Mouse (Mus musculus) left cerebral cortex, adult 2 months (tissue): Measurements from ENCODE around the gene Slc4a4. TPM values are rescaled to one million over a fixed set of nuclear protein-coding genes. Genes with fewer than 3 reads are reported as not detected.
A peak's percentile ranks its signal among the peaks of the same experiment; 100 is the strongest.
"Not testable (repeated sequence)": the region's sequence is repeated elsewhere in the genome, so short reads cannot be mapped to it uniquely, and the experiment has no call there.

Experiments used
- DNase-seq, 2 experiments: peaks; one replicate each; pipeline ENCODE4 v3.0.0; 2021 to 2022; ENCODE audit warnings: low spot score in 2 of 2, mixed read lengths in 1 of 2; ENCODE audit errors: extremely low spot score in 1 of 2
- H3K27ac ChIP-seq: fragments of 200-600 bp; 2 replicates; pipeline ENCODE4 v1.8.1; 2022
- H3K4me3 ChIP-seq: fragments of 200-600 bp; 2 replicates; pipeline ENCODE4 v1.8.1; 2022
- CTCF ChIP-seq: fragments of 200-600 bp; IDR thresholded peaks from 2 replicates; pipeline ENCODE4 v1.8.1; 2022; ENCODE audit warnings: antibody characterized with exemption, mild to moderate bottlenecking, moderate library complexity
- intact Hi-C: fragments of 180-260 bp; cut with DNase I; formaldehyde crosslinking; loops from one replicate; pipeline ENCODE4 v1.15.1; 2025
- total RNA-seq, 2 experiments: library from RNA; stranded (reverse); gene quantifications; 2 replicates each; pipeline ENCODE4 v1.2.3; 2021

Slc4a4 gene
- total RNA-seq, 2 experiments from 2014 or later: 104 to 119 TPM

DNA sequence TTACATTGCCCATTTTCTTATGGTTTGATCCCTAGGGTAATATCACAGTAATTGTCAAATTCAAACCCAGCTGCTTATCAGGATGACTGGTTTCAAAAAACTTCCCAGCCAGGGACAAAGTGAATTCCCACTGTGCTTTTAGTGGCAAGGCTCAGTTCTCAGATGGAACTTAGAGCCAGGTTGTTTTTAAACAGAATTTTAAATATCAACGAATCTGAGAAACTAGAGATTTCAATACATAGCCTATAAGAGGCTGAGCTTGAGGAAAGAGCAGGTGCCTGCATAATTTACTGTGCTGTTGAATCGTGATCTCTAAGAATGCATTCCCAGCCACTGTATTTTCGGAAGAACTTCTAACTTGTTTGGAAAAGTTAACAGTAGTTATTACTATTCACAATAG is 213.3 kb downstream of the Slc4a4 start:
- H3K27ac ChIP-seq: no peak overlapping the region
- no peak overlapping the region for H3K4me3 ChIP-seq
- intact Hi-C loops: no loop called here
- peak in 1 of 2 experiments; percentile 2 for DNase-seq
- TF ChIP-seq CTCF: no peak

- intact Hi-C loops: no loop called here
- no peak for DNase-seq
- no peak for TF ChIP-seq CTCF
- no peak overlapping the region for H3K27ac ChIP-seq
- H3K4me3 ChIP-seq: no peak overlapping the region
Measured at GRCm38 (mm10) chr5:89102560-89102959, 215.9 kb downstream of the Slc4a4 start.

DNA sequence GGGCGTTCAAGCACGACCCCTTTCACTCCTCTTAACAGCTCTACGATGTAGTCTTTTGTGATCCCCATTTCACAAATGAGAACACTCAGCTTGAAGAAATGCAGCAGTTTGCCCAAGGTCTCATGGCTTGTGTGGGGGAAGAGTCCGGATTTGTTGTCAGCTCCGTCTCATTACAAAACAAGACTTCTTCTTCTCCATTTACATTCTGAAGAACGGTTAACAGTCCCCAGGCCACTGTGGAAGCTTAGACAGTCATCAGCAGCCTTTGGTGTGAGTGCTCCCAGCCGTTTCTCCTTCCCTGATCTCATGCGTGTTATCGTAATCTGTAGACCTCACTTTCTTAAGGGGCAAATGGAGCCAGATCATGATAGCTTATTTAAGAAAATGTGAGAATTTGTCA is 218.7 kb downstream of the Slc4a4 start:
- DNase-seq: peak in 1 of 2 experiments; percentile 6
- no peak overlapping the region for H3K27ac ChIP-seq
- intact Hi-C loops: no loop called here
- no peak overlapping the region for H3K4me3 ChIP-seq
- TF ChIP-seq CTCF: no peak

DNA sequence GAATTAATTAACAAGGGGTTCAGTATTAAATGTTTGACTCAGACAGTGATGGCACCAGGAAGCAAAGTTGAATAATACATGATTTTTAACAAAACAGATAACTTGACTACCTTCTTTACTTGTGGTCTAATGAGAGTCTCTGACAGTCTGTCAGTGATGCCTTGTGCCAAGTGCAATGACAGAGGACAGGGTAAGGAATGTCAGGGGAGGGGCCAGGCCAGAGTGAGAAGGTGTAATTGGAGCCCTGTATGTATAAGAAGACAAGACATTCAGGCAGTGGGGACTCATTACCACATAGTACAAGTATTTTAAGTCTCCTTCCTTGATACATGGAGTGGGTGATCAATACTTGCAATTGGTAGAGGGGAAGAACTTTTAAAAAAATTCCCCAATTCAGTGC is 219.6 kb downstream of the Slc4a4 start:
- DNase-seq: peak in 1 of 2 experiments; percentile 7
- intact Hi-C loops: no loop called here
- no peak for TF ChIP-seq CTCF
- no peak overlapping the region for H3K4me3 ChIP-seq
- no peak overlapping the region for H3K27ac ChIP-seq

DNA sequence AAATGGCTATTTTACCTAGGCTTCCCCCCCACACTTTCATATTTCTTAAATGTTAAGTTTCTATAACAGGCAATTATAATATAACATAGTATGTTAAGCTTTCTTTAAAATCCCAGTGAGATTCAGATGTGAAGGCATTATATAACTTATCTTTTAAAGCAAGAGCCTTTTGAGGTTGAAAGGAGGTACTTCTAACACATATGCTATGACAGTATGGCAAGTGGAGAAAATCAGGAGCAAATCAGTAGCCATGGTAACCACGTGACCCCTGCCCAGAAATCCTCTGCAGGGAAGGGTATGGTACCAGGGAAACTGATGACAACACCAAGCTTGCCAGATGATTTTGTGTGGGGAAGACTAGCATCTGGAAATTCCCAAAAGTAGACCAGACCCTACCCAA is 222.2 kb downstream of the Slc4a4 start:
- intact Hi-C loops: no loop called here
- Histone ChIP-seq H3K4me3 (no peak overlapping the region), H3K27ac (no peak overlapping the region)
- DNase-seq: no peak
- TF ChIP-seq CTCF: no peak

DNA sequence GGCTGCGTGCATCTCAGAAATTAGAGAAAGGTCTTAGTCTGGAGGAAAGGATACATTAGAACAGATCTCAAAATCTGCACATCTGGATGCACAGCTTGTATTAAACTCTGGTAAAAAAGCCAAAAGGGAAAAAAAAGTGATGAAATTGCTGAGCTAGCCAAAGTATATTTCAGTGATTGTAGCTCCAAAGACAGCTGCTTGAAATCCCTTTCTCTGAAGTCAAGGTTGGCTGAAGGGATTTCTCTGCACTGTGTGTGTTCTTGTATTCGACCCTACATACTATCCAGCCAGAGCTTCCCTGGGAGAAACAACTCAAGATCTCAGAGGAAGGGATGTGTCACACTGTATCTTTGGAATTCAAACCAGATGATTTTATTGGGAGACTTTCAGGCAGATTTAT is 223.2 kb downstream of the Slc4a4 start:
- TF ChIP-seq CTCF: no peak
- Histone ChIP-seq H3K27ac (no peak overlapping the region), H3K4me3 (no peak overlapping the region)
- intact Hi-C loops: no loop called here
- no peak for DNase-seq

DNA sequence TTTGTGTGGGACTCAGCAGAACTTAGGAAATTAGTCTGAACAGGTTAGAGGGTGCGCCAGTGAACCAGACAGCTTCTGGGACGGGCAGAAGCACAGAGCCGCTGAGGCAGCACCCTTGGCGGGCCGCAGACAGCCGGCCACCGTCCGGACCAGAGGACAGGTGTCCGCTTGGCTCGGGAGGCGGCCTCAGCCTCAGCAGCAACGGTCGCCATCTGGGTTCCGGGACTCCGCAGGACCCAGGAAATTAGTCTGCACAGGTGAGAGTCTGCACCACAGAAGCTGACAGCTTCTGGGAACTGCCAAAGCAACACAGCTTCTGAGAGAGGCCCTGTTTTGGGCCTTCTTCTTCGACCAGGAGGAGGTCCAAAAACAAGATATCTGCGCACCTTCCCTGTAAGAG is 225.4 kb downstream of the Slc4a4 start:
- DNase-seq, H3K27ac ChIP-seq, H3K4me3 ChIP-seq, intact Hi-C loops: not testable (repeated sequence)

DNA sequence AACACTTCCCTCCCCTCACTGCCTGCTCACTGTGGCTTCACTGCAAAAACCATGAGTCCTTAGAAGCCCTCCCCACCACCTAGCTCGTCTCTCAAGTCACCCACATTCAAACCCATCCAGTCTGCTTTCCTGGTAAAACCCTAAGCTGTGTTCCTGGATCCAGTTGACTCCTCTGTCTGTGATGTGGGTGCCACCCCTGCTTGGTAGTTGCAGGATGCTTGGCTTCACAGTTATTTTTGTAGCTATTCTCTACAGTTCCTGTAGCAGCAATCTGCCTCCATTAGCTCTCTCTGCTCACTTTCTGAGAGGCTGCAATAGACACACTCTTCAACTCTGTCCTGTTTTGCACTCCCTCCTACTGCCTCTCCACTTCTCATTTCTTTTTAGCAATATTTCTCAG is 234.3 kb downstream of the Slc4a4 start:
- H3K27ac ChIP-seq: no peak overlapping the region
- no peak overlapping the region for H3K4me3 ChIP-seq
- no peak for DNase-seq
- intact Hi-C loops: no loop called here
- TF ChIP-seq CTCF: no peak

DNA sequence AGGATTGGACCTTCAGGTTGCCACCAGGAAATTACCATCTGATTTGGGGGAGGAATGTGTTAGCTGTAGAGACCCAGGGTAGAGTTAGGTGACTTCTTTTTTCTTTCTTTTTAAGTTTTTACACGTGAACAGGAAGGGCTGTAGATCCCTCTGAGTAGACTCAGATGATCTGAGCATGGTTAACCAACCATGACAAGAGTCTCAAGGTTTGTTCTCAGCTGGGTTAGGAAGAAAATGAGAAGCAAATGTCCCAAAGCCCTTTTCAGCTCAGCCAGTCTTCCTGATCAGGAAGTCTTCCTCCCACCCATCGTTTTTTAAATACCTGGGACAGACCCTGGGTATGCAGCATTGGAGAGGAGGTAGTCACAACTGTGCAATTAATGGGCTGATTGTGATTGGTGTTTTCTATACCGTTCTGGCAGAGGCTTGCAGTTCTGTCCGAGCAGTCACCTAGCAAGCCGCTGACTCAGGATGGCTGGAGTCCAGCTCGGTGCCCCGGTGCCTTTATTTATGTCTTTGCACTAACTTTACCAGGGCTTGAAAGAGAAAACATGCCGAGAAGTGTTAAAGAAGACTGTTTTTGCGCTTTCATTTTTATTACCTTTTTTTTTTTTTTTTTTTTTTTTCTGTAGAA is 236.8 kb downstream of the Slc4a4 start:
- intact Hi-C loops: no loop called here
- DNase-seq: no peak
- no peak for TF ChIP-seq CTCF
- no peak overlapping the region for H3K27ac ChIP-seq
- H3K4me3 ChIP-seq: no peak overlapping the region

DNA sequence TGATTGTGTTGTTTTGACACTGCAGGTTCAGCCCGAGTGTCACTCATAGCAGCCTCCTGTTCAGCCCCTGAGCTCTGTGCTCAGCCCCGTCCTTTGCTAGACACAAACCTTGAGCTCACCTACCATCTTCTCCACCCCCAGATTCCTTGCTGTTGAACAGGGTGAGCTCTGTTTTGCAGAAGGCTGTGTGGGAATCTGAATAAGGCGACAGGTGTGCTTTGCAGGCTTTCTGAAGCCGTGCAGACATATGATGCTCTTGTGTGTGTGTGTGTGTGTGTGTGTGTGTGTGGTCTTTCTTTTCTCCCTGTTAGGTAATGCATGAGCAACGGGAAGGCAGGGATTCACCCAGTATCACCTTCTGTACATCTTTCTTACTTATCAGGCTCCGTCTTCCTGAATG is 241.6 kb downstream of the Slc4a4 start:
- DNase-seq: peak in 1 of 2 experiments; percentile 29
- no peak for TF ChIP-seq CTCF

GRCm38 (mm10) chr5:89135776-89136175 is 249.2 kb downstream of the Slc4a4 start:
- no peak for TF ChIP-seq CTCF
- Histone ChIP-seq H3K4me3 (no peak overlapping the region), H3K27ac (peak overlapping the region; percentile 71)
- DNase-seq: peak; percentile 47 to 54
- intact Hi-C loops: loop anchor here (5.0 kb wide), 1 partner anchor 78 kb away; no protein-coding TSS in a partner anchor

More for the DNA sequence above, 241.6 kb downstream of the Slc4a4 start:
- intact Hi-C loops: no loop called here
- H3K4me3 ChIP-seq: no peak overlapping the region
- H3K27ac ChIP-seq: no peak overlapping the region

DNA sequence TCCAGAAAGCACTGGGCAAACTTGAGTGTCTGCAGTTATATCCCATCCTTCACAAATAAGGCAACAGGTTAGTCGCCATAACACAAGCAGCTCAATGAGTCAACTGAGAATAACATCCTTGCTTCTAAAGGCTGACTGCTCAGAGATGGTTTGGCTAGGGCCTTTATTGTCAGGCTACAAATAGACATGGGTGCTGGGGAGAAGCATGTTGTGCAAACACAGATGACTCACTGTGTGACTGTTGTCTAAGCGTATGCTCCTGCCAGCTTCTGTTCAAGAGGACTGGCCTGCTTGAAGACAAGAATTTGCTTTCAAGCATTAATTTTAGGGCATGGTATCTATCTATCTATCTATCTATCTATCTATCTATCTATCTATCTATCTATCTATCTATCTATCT is 253.5 kb downstream of the Slc4a4 start:
- no peak for DNase-seq
- Histone ChIP-seq H3K27ac (no peak overlapping the region), H3K4me3 (no peak overlapping the region)
- no peak for TF ChIP-seq CTCF
- intact Hi-C loops: loop anchor here (2.0 to 5.0 kb wide), 2 partner anchors 123 to 211 kb away; no protein-coding TSS in a partner anchor

GRCm38 (mm10) chr5:89141761-89142160 is 255.1 kb downstream of the Slc4a4 start:
- Histone ChIP-seq H3K4me3 (no peak overlapping the region), H3K27ac (peak overlapping the region; percentile 53; the same call in 1 of the 2 replicates)
- no peak for DNase-seq
- no peak for TF ChIP-seq CTCF
- intact Hi-C loops: loop anchor here (2.0 to 5.0 kb wide), 2 partner anchors 124 to 213 kb away; no protein-coding TSS in a partner anchor
